Mouse (Mus musculus) layer of hippocampus, adult 8-10 months (tissue): ENCODE data around the gene Vps52. TPM values are rescaled to one million over a fixed set of nuclear protein-coding genes. Genes with fewer than 3 reads are reported as not detected.

Experiments used
- DNase-seq, 2 experiments: peaks; one replicate each; pipeline ENCODE4 v3.0.0; 2022; ENCODE audit warnings: low spot score in 2 of 2
- total RNA-seq, 4 experiments: library from RNA; stranded (reverse); gene quantifications; 2 replicates each; pipeline ENCODE4 v1.2.4; 2022

Gene Vps52
- total RNA-seq, 4 experiments from 2014 or later = 81.4 to 91.3 (median 81.9) TPM

GRCm38 (mm10) chr17:33920282-33921097, 35.1 kb upstream of the Vps52 start:
- peak; percentile 69 to 79 for DNase-seq

- DNase-seq = no peak
These were observed 34.3 kb upstream of the Vps52 start for GRCm38 (mm10) chr17:33921361-33921760.

DNA sequence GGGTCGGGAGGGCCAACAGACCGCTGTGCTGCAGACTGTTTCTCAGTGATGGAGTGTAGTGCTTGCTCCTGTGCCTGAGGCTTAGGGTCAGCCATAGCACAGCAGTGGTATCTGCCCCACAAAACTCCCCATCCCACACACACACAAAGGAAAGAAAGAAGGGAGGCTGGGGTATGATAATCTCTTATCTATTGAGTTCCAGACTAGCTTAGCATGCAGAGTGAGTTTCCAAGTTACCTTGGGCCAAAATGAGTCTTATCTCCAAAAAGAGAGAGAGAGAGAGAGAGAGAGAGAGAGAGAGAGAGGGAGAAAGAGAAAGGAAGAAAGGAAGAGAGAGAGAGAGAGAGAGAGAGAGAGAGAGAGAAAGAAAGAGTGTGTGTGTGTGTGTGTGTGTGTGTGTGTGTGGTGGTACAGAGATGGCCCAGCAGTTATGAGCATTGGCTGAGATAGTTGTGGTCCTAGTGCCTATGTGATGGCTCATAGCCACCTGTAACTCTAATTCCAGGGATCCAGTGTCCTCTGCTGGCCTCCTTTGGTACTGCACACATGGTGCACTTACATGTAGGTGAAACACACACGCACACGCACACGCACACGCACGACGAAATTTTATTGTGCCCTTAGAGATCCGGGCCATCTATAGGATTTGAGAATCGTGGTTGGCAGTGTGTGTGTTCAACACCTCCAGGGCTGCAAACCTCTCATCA, 30.9 kb upstream of the Vps52 start:
- no peak for DNase-seq

DNA sequence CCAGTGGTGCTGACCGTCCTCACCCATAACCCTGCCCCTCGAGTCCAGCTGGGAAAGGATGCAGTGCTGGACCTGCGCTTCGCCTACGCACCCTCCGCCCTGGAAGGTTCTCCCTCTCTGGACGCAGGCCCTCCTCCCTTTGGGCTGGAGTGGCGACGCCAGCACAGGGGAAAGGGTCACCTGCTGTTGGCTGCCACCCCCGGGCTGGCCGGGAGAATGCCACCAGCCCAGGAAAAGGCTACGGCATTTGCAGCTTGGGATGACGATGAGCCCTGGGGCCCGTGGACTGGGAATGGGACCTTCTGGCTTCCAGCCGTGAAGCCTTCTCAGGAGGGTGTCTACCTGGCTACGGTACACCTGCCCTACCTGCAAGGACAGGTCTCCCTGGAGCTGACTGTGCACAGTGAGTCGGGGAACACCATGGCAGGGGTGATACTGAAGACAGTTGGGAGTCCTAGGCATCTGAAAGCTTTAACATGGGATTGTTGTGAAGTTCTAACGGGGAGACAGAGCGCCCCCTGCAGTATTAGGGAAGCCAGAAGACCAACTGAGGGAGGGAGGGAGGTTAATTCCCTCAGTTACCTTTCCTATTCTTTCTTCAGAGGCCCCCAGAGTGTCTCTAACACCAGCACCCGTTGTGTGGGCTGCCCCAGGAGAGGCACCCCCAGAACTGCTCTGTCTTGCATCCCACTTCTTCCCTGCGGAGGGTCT, 30.1 kb upstream of the Vps52 start:
- DNase-seq = no peak

- no peak for DNase-seq
These were observed 29.2 kb upstream of the Vps52 start for GRCm38 (mm10) chr17:33926207-33926932.

DNA sequence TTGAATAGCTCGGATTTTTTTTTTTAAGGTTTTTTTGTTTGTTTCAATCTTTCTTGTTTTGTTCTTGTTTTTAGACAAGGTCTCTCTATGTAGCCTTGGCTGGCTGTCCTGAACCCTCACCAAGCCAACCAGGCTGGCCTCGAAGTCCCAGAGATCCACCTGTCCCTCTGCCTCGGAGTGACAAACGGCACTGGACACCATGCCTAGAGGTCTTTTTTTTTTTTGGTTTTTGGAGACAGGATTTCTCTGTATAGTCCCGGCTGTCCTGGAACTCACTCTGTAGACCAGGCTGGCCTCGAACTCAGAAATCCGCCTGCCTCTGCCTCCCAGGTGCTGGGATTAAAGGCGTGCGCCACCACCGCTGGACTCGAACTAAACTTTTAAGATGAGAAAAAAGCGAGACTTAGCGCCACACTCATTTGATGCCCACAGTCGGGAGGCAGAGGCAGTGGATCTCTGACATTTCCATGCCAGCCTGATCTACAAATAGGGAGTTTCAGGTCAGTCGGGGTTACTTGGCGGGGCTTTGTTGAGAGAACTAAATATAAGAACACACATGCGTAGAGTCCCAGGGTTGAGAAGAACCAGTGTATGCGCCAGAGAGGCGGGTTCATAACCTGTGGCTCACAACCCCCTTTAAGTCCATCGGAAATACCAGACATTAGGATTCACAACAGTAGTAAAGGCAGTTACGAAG, 27.2 kb upstream of the Vps52 start:
- DNase-seq = no peak

GRCm38 (mm10) chr17:33929371-33930279, 26.0 kb upstream of the Vps52 start, which contains the start of gene Rgl2:
Rgl2 (plus strand) TSS chr17:33929543.
- DNase-seq = peak in 1 of 2 experiments; percentile 90

DNA sequence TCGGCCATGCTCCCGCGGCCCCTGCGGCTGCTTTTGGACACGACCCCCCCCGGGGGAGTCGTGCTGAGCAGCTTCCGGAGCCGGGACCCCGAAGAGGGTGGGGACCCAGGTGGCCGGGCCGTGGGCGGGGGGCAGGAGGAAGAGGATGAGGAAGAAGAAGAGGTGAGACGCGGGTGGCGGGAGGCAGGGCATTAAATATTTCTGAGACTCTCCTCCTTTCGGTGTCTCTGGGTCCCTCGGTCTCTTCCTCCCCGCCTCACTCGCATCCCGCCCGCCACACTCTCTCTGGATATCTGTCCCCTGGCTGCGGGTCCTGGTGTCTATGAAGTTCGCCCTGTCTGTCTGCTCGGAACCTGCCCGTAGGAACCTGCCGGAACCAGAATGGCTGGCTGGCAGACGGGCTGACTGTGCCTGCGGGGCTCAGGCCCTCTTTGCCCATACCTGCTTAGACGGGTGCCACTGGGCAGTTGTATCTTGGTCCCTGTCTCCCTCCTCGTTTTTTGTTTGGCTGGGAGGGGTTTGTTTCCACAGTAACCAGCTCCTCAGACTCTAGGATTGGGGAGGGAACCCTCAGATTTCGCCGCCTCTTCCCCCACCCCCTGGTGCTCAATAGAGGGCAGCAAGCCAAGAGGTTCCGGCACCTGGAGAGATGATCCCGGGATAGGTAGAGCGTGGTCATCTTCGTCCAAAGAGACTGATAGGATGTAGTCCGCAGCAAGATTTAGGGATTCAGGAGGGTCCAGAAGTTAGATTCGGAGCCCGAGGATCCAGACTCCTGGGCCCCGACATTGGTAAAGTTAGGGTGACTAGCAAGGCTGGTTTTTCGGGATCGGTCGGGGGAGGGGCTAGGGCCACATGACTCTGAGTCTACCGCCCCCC, 25.1 kb upstream of the Vps52 start:
- peak in 1 of 2 experiments; percentile 65 for DNase-seq

DNA sequence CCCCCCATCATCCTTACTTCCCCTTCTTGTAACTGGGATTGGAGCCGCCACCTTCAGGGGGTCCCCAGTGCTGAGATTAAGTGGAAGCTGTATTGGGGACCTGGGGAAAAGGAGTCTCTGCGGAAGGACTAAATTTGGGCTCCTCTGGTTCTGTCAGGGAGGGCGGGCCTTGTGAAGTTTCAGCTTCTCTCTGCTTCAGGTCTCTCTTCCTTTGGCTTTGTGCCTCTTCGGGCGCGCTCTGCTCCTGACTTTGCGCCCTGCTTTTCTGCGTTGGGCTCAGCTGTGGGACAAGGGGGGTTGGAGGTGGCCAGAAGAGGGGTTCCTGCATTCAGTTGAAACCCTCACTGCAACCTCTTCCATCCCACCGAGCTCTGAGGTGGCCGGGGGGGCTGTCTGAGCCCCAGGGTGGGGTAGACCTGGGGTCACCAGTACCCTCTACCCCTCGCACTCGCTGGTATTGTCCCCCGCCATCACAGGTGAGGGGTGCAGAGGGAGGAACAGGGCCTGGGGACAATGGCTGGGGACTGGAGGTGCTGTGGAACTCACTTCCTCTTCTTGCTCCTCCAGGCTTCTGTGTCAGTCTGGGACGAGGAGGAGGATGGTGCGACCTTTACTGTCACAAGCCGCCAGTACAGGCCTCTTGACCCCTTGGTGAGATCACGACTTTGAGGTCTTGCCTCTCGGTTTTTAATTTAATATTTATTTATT, 24.3 kb upstream of the Vps52 start:
- no peak for DNase-seq

DNA sequence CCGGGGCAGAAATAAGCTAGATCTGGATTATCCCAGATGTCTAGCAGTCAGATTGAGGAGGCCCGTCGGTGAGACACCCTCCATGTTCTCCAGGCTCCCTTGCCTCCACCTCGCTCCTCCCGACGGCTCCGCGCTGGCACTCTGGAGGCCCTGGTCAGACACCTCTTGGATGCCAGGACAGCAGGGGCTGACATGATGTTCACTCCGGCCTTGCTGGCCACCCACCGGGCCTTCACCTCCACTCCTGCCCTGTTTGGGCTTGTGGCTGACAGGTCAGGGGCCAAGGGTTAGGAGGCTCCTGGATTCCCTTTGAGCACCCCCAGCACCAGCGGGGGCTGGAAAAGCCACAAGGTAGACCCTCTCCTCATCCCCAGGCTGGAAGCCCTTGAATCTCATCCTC, 23.7 kb upstream of the Vps52 start:
- no peak for DNase-seq

DNA sequence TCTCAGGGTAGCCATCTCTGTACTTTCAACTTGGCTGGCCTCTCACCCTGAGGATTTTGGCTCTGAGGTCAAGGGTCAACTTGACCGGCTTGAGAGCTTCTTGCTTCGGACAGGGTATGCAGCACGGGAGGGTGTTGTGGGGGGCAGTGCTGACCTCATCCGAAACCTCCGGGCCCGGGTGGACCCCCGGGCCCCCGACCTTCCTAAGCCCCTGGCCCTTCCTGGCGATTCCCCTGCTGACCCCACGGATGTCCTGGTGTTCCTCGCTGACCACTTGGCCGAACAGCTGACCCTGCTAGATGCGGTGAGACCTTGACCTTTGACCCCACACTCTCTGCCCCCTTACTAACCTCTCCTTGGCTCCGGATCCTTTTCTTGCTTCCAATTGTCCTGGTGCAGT, 23.2 kb upstream of the Vps52 start:
- DNase-seq = no peak

DNA sequence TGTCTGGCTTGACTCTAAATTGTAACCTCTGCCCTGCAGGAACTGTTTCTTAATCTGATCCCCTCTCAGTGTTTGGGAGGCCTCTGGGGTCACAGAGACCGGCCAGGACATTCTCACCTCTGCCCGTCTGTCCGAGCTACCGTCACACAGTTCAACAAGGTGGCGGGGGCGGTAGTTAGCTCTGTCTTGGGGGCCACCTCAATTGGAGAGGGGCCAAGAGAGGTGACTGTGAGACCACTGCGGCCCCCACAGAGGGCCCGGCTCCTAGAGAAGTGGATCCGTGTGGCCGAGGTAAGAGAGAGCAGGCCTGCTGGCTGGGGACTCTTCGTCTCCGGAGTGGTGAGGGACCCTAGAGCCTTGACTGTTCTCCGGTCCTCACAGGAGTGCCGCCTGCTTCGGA, 22.6 kb upstream of the Vps52 start:
- no peak for DNase-seq

- DNase-seq = no peak
These were observed 20.1 kb upstream of the Vps52 start for GRCm38 (mm10) chr17:33935422-33936055.

DNA sequence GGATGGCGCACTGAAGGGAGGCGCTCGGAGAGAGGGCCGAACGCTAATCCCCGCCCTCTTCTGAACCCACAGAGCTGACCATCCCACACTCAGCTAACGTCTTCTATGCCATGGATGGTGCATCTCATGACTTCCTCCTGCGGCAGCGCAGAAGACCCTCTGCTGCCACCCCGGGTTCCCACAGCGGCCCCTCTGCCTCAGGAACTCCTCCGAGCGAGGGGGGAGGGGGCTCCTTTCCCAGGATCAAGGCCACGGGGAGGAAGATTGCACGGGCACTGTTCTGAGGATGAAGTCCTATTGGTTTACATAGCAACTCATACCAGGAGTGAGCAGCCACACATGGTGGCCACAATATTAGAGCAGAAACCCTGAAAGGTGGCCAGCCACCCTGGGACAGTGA, 18.6 kb upstream of the Vps52 start:
- DNase-seq = no peak

- DNase-seq = no peak
These were observed 16.8 kb upstream of the Vps52 start for GRCm38 (mm10) chr17:33938783-33939182.

DNA sequence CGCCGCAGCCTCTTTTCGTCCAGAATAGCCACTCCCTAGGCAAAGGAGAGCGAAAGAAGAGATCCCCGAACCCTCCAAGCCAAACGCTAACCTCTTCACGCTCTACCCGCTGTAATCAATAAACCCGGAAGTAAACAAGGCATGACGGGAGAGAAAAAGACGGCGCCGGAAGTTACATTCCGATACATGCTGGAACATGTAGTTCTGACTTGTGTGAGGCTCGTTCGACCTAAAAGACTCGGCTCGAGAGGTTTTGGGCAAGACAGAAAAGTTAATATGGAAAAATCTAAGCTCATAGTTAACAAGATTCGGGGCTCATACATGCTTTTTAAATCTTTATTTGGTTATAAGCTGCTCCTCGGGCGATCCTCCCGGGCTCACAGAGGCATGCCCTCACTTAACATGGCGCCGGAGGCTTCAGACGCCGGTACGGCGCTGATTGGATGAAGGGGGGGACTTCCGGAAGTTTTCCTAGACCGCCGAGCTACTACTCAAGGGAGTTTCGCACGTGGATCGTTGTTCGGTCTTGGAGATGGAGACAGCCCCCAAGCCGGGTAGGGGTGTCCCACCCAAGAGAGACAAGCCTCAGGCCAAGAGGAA, 15.3 kb upstream of the Vps52 start, which contains the start of the genes Pfdn6 and Wdr46:
Gene Pfdn6, minus strand, starts transcription at position 138 of the 600 bp plus-strand sequence.
Gene Wdr46, plus strand, starts transcription at position 455 of the 600 bp plus-strand sequence.
- DNase-seq = peak; percentile 84 to 86

DNA sequence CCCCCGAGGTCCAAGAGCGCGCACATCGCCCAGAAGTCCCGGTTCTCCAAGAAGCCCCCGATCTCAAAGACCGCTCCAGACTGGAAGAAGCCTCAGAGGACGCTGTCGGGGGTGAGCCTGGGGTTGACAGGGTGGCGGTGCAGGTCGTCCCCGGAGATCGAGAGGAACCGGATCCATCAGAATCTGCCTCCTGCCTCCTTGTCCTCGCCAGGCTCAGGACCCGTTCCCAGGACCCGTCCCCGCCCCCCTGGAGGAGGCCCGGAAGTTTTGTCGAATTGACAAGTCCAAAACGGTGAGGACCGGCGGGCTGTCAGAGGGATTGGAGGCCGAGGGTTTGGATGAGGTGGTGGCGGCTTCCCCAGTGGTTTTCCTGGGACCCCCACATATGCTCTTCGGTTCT, 14.6 kb upstream of the Vps52 start:
- DNase-seq = no peak
